Mouse (Mus musculus): Measurements from ENCODE around the gene Ppm1h. TPM values are rescaled to one million over a fixed set of nuclear protein-coding genes. Genes with fewer than 3 reads are reported as not detected.

The Ppm1h gene
- polyA plus RNA-seq, 1 experiment from 2014 or later: 8.1 TPM

- 87% methylated on average over 4 of the region's 4 CpGs for WGBS
- H3K4me3 ChIP-seq: no peak overlapping the region
- no peak overlapping the region for H3K9ac ChIP-seq (replicated peaks)
- H3K27me3 ChIP-seq: no peaks in the 10 kb centered on the region
- no peak for ATAC-seq (ENCODE audit: low FRiP score, low read depth)
- H3K9me3 ChIP-seq: no peaks in the 10 kb centered on the region
- H3K27ac ChIP-seq (replicated peaks): no peak overlapping the region
- H3K4me2 ChIP-seq (replicated peaks): no peak overlapping the region
- H3K4me1 ChIP-seq: no peaks in the 10 kb centered on the region
- no peaks in the 10 kb centered on the region for H3K36me3 ChIP-seq
Measured at GRCm38 (mm10) chr10:122876964-122877363, 198.4 kb downstream of the Ppm1h start.

GRCm38 (mm10) chr10:122877436-122877835 lies 198.9 kb downstream of the Ppm1h start:
- Histone ChIP-seq H3K4me2 (replicated peaks) (no peak overlapping the region), H3K36me3 (no peaks in the 10 kb centered on the region), H3K4me1 (no peaks in the 10 kb centered on the region), H3K9me3 (no peaks in the 10 kb centered on the region), H3K27me3 (no peaks in the 10 kb centered on the region), H3K4me3 (no peak overlapping the region), H3K27ac (replicated peaks) (no peak overlapping the region), H3K9ac (replicated peaks) (no peak overlapping the region)
- 91% methylated on average over 2 of the region's 2 CpGs for WGBS
- ATAC-seq (ENCODE audit: low FRiP score, low read depth): no peak

GRCm38 (mm10) chr10:122881456-122881855 lies 202.9 kb downstream of the Ppm1h start:
- no peaks in the 10 kb centered on the region for H3K9me3 ChIP-seq
- peak overlapping the region; percentile 26; the same call in 1 of the 2 replicates for H3K27ac ChIP-seq (replicated peaks)
- no peak overlapping the region for H3K9ac ChIP-seq (replicated peaks)
- no peaks in the 10 kb centered on the region for H3K36me3 ChIP-seq
- ATAC-seq (ENCODE audit: low FRiP score, low read depth): no peak
- no peaks in the 10 kb centered on the region for H3K27me3 ChIP-seq
- H3K4me1 ChIP-seq: peaks cover 29% of the 10 kb centered on the region
- no peak overlapping the region for H3K4me2 ChIP-seq (replicated peaks)
- H3K4me3 ChIP-seq: no peak overlapping the region
- 87% methylated on average over 10 of the region's 10 CpGs for WGBS

- Histone ChIP-seq H3K9me3 (no peaks in the 10 kb centered on the region), H3K27me3 (no peaks in the 10 kb centered on the region), H3K36me3 (no peaks in the 10 kb centered on the region), H3K4me3 (no peak overlapping the region), H3K27ac (replicated peaks) (peak overlapping the region; percentile 96), H3K4me1 (peaks cover 41% of the 10 kb centered on the region), H3K9ac (replicated peaks) (no peak overlapping the region), H3K4me2 (replicated peaks) (no peak overlapping the region)
- ATAC-seq (ENCODE audit: low FRiP score, low read depth): no peak
- WGBS: 83% methylated on average over 4 of the region's 4 CpGs
Measured at GRCm38 (mm10) chr10:122882614-122883013, 204.1 kb downstream of the Ppm1h start.

GRCm38 (mm10) chr10:122883823-122884743 lies 205.5 kb downstream of the Ppm1h start:
- H3K36me3 ChIP-seq: no peaks in the 10 kb centered on the region
- H3K9me3 ChIP-seq: no peaks in the 10 kb centered on the region
- H3K27ac ChIP-seq (replicated peaks): peak overlapping the region; percentile 96
- H3K4me1 ChIP-seq: peaks cover 54% of the 10 kb centered on the region
- peak overlapping the region; percentile 48 for H3K9ac ChIP-seq (replicated peaks)
- 11% methylated on average over 15 of the region's 15 CpGs for WGBS
- peak overlapping the region; percentile 33 for H3K4me2 ChIP-seq (replicated peaks)
- no peak overlapping the region for H3K4me3 ChIP-seq
- H3K27me3 ChIP-seq: no peaks in the 10 kb centered on the region
- peak; percentile 79 for ATAC-seq (ENCODE audit: low FRiP score, low read depth)

GRCm38 (mm10) chr10:122885301-122885700 lies 206.7 kb downstream of the Ppm1h start:
- Histone ChIP-seq H3K4me2 (replicated peaks) (no peak overlapping the region), H3K4me3 (no peak overlapping the region)

GRCm38 (mm10) chr10:122886055-122886915 lies 207.7 kb downstream of the Ppm1h start:
- peak; percentile 27 for ATAC-seq (ENCODE audit: low FRiP score, low read depth)
- H3K27me3 ChIP-seq: no peaks in the 10 kb centered on the region
- peak overlapping the region; percentile 96 for H3K27ac ChIP-seq (replicated peaks)
- no peaks in the 10 kb centered on the region for H3K36me3 ChIP-seq
- H3K9me3 ChIP-seq: no peaks in the 10 kb centered on the region
- H3K9ac ChIP-seq (replicated peaks): peak overlapping the region; percentile 58
- peak overlapping the region; percentile 46 for H3K4me2 ChIP-seq (replicated peaks)
- WGBS: 5% methylated on average over 18 of the region's 26 CpGs
- H3K4me3 ChIP-seq: peak overlapping the region; percentile 21; the same call in 1 of the 2 replicates
- H3K4me1 ChIP-seq: peaks cover 58% of the 10 kb centered on the region

More at GRCm38 (mm10) chr10:122885301-122885700, 206.7 kb downstream of the Ppm1h start:
- H3K4me1 ChIP-seq: peaks cover 58% of the 10 kb centered on the region
- H3K9me3 ChIP-seq: no peaks in the 10 kb centered on the region
- ATAC-seq (ENCODE audit: low FRiP score, low read depth): no peak
- no peaks in the 10 kb centered on the region for H3K36me3 ChIP-seq
- H3K27ac ChIP-seq (replicated peaks): peak overlapping the region; percentile 96
- no peaks in the 10 kb centered on the region for H3K27me3 ChIP-seq
- WGBS: 75% methylated on average over 5 of the region's 5 CpGs
- H3K9ac ChIP-seq (replicated peaks): no peak overlapping the region

- 35% methylated on average over 14 of the region's 14 CpGs for WGBS
- Histone ChIP-seq H3K4me1 (peaks cover 58% of the 10 kb centered on the region), H3K9me3 (no peaks in the 10 kb centered on the region), H3K9ac (replicated peaks) (0 out of 2 replicates have a peak overlapping the region, but pooled peaks have one; percentile 58), H3K36me3 (no peaks in the 10 kb centered on the region), H3K4me2 (replicated peaks) (peak overlapping the region; percentile 46), H3K4me3 (no peak overlapping the region), H3K27me3 (no peaks in the 10 kb centered on the region), H3K27ac (replicated peaks) (peak overlapping the region; percentile 96)
- no peak; the same call in 1 of the 2 replicates for ATAC-seq (ENCODE audit: low FRiP score, low read depth)
Measured at GRCm38 (mm10) chr10:122886916-122887527, 208.5 kb downstream of the Ppm1h start.

- Histone ChIP-seq H3K9me3 (no peaks in the 10 kb centered on the region), H3K36me3 (no peaks in the 10 kb centered on the region), H3K4me1 (peaks cover 58% of the 10 kb centered on the region), H3K27me3 (no peaks in the 10 kb centered on the region), H3K4me3 (no peak overlapping the region), H3K9ac (replicated peaks) (no peak overlapping the region), H3K27ac (replicated peaks) (peak overlapping the region; percentile 96), H3K4me2 (replicated peaks) (peak overlapping the region; percentile 46)
- ATAC-seq (ENCODE audit: low FRiP score, low read depth): peak; percentile 20
- 30% methylated on average over 10 of the region's 10 CpGs for WGBS
Measured at GRCm38 (mm10) chr10:122887528-122888183, 209.1 kb downstream of the Ppm1h start.

GRCm38 (mm10) chr10:122890682-122891350 lies 212.3 kb downstream of the Ppm1h start:
- ATAC-seq (ENCODE audit: low FRiP score, low read depth): no peak
- no peaks in the 10 kb centered on the region for H3K36me3 ChIP-seq
- peaks cover 40% of the 10 kb centered on the region for H3K4me1 ChIP-seq
- H3K9ac ChIP-seq (replicated peaks): no peak overlapping the region
- H3K9me3 ChIP-seq: no peaks in the 10 kb centered on the region
- no peak overlapping the region for H3K4me2 ChIP-seq (replicated peaks)
- H3K4me3 ChIP-seq: no peak overlapping the region
- no peak overlapping the region for H3K27ac ChIP-seq (replicated peaks)
- 89% methylated on average over 14 of the region's 14 CpGs for WGBS
- H3K27me3 ChIP-seq: no peaks in the 10 kb centered on the region

GRCm38 (mm10) chr10:122891461-122891860 lies 212.9 kb downstream of the Ppm1h start:
- H3K9me3 ChIP-seq: no peaks in the 10 kb centered on the region
- no peaks in the 10 kb centered on the region for H3K27me3 ChIP-seq
- no peak for ATAC-seq (ENCODE audit: low FRiP score, low read depth)
- no peak overlapping the region for H3K4me2 ChIP-seq (replicated peaks)
- no peaks in the 10 kb centered on the region for H3K36me3 ChIP-seq
- no peak overlapping the region for H3K4me3 ChIP-seq
- peaks cover 37% of the 10 kb centered on the region for H3K4me1 ChIP-seq
- H3K27ac ChIP-seq (replicated peaks): no peak overlapping the region
- H3K9ac ChIP-seq (replicated peaks): no peak overlapping the region
- 78% methylated on average over 6 of the region's 6 CpGs for WGBS

Data from midbrain, embryonic 12.5 days (tissue).